Mouse (Mus musculus) heart, postnatal 0 days (tissue): ENCODE data around the gene Spats2l. TPM values are rescaled to one million over a fixed set of nuclear protein-coding genes. Genes with fewer than 3 reads are reported as not detected.
A peak's percentile ranks its signal among the peaks of the same experiment; 100 is the strongest.

ENCODE experiments used
- ATAC-seq: fragments of 200-750 bp; cut with Nextera tagmentation; 2 replicates; pipeline ENCODE4 v1.8.0; 2017; ENCODE audit warnings: low read depth, moderate number of reproducible peaks, moderate library complexity; ENCODE audit not compliant: insufficient read depth
- DNase-seq: peaks from one replicate; pipeline ENCODE4 v3.0.0-alpha.2; 2016; ENCODE audit warnings: low spot score
- H3K27ac ChIP-seq: fragments of 300-500 bp; sonication (generic); 2 replicates; pipeline ENCODE4 v1.5.1; 2014; ENCODE audit warnings: low read depth, mild to moderate bottlenecking
- H3K27me3 ChIP-seq: fragments of 300-500 bp; sonication (generic); 2 replicates; pipeline ENCODE4 v1.6.1; 2014; ENCODE audit warnings: low read length, mixed read lengths; ENCODE audit not compliant: control insufficient read depth, insufficient read depth
- H3K36me3 ChIP-seq: fragments of 300-500 bp; sonication (generic); replicated peaks from 2 replicates; pipeline ENCODE4 v1.6.1; 2014; ENCODE audit warnings: low read length, mixed read lengths; ENCODE audit not compliant: control insufficient read depth, insufficient read depth
- H3K4me1 ChIP-seq: fragments of 300-500 bp; sonication (generic); 2 replicates; pipeline ENCODE4 v1.6.1; 2014; ENCODE audit warnings: antibody characterized with exemption; ENCODE audit not compliant: control insufficient read depth, insufficient read depth
- H3K4me2 ChIP-seq: fragments of 300-500 bp; sonication (generic); 2 replicates; pipeline ENCODE4 v1.6.1; 2014; ENCODE audit warnings: low read depth, mild to moderate bottlenecking, low read length, moderate library complexity
- H3K4me3 ChIP-seq: fragments of 300-500 bp; sonication (generic); 2 replicates; pipeline ENCODE4 v1.5.1; 2014; ENCODE audit warnings: low read depth, low read length
- H3K9ac ChIP-seq: fragments of 300-500 bp; sonication (generic); replicated peaks from 2 replicates; pipeline ENCODE4 v1.6.1; 2014; ENCODE audit warnings: low read depth, low read length, mixed read lengths
- H3K9me3 ChIP-seq: fragments of 300-500 bp; sonication (generic); replicated peaks from 2 replicates; pipeline ENCODE4 v1.6.1; 2016; ENCODE audit warnings: low read length; ENCODE audit not compliant: control insufficient read depth
- CTCF ChIP-seq: IDR thresholded peaks from 2 replicates; pipeline ENCODE4 v1.5.1; 2016; ENCODE audit warnings: antibody characterized with exemption, control low read depth, low read depth
- EP300 ChIP-seq: IDR thresholded peaks from 2 replicates; pipeline ENCODE4 v1.6.1; 2016; ENCODE audit warnings: antibody characterized with exemption, low read depth
- WGBS: fragments of 180-500 bp; shearing (Covaris S2); extraction: QIAGEN DNeasy Blood & Tissue Kit; methylation state at CpG from one replicate; pipeline ENCODE4 v1.1.7; 2014; 5-methylcytosine and 5-hydroxymethylcytosine counted together
- polyA plus RNA-seq: library from polyadenylated mRNA; unstranded; fragments of >200 nt; fragmentation: Nextera tagmentation; extraction: Ambion mirVana; gene quantifications from 2 replicates; pipeline ENCODE4 v1.2.1, GENCODE M21; 2015
- total RNA-seq: library from RNA; depleted of rRNA; stranded (reverse); fragments of >200 nt; gene quantifications from 2 replicates; pipeline ENCODE4 v1.2.3, GENCODE M21; 2014; ENCODE audit warnings: low replicate concordance

The Spats2l gene
- total and polyA plus RNA-seq, 2 experiments from 2014 or later: 12.5 to 48.7 TPM

DNA sequence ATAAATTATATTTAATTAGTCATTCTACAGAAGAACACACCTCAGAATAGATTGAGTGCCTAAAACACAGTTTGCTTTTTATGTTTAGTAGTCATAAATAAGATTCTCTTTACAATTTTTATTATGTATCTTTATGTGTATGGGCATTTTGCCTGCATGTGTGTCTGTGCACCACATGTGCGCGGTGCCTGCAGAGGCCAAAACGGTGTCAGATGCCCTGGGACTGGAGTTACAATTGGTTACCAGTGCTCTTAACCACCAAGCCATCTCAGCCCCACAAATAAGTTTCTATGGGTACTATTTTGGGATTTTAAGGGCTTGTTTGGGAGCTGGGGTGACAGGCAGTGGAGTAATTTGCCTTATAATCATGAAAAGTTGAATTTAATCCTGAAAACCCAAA is 32.2 kb downstream of the Spats2l start:
- Histone ChIP-seq H3K4me1 (no peaks in the 10 kb centered on the region), H3K36me3 (peaks cover 13% of the 10 kb centered on the region; the same call in 1 of the 2 replicates), H3K9ac (no peak overlapping the region), H3K9me3 (no peaks in the 10 kb centered on the region; the same call in 1 of the 2 replicates), H3K27ac (no peak overlapping the region), H3K4me3 (no peak overlapping the region), H3K27me3 (no peaks in the 10 kb centered on the region), H3K4me2 (no peak overlapping the region)
- TF ChIP-seq CTCF (no peak), EP300 (no peak)
- ATAC-seq: no peak
- DNase-seq: no peak
- WGBS: 95% methylated on average over 3 of the region's 3 CpGs

DNA sequence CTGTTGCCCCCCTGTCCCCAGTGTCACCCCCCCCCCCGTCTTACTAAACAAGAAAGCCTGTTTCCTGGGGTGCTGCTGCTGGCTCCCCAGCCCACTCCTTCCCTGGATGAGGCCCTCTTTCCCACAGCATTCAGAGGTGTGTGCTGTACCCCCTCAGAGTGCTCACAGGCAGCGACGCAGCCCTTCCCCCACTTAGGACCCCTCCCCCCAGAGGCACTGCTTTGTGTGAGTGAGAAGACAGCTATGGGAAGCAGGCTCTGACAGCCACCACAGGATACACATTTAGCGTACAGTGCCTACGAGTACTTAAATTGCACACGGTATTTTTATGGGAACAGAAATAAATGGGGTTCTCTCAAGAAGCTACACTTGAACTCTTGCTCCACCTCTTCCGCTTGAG is 33.9 kb downstream of the Spats2l start:
- ATAC-seq (no peak), DNase-seq (no peak)
- H3K4me3 ChIP-seq: no peak overlapping the region
- no peaks in the 10 kb centered on the region for H3K4me1 ChIP-seq
- H3K9ac ChIP-seq: no peak overlapping the region
- no peaks in the 10 kb centered on the region for H3K27me3 ChIP-seq
- 0 out of 2 replicates have a peak, but pooled peaks cover 8% of the 10 kb centered on the region for H3K36me3 ChIP-seq
- no peak overlapping the region for H3K27ac ChIP-seq
- H3K4me2 ChIP-seq: no peak overlapping the region
- 43% methylated on average over 7 of the region's 7 CpGs for WGBS
- H3K9me3 ChIP-seq: no peaks in the 10 kb centered on the region; the same call in 1 of the 2 replicates
- no peak for TF ChIP-seq EP300
- TF ChIP-seq CTCF: no peak

DNA sequence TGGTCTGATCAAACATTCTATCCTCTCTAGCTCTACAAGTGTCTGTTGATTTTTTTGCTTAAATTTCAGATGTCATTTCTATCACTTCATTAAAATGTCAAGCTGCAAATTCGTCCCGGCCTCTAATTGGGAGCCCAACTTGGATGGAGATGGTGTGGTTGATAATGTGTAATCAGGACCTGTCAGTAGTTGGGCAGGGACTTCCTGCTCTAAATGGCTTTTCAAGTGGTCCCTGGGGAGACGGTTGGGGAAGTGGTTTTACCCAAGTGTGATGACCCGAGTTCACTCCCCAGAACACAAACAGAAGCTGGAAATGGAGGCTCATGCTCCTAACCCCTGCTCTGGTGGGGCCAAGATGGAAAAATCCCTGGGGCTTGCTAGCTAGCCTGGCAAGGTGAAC is 36.3 kb downstream of the Spats2l start:
- H3K27ac ChIP-seq: no peak overlapping the region
- no peak overlapping the region for H3K4me3 ChIP-seq
- H3K9ac ChIP-seq: no peak overlapping the region
- no peak for DNase-seq
- no peaks in the 10 kb centered on the region; the same call in 1 of the 2 replicates for H3K9me3 ChIP-seq
- H3K36me3 ChIP-seq: 0 out of 2 replicates have a peak, but pooled peaks cover 8% of the 10 kb centered on the region
- whole genome bisulfite sequencing: 46% methylated on average over 4 of the region's 4 CpGs
- TF ChIP-seq CTCF (no peak), EP300 (no peak)
- ATAC-seq: no peak
- H3K4me1 ChIP-seq: no peaks in the 10 kb centered on the region
- H3K27me3 ChIP-seq: no peaks in the 10 kb centered on the region
- H3K4me2 ChIP-seq: no peak overlapping the region

DNA sequence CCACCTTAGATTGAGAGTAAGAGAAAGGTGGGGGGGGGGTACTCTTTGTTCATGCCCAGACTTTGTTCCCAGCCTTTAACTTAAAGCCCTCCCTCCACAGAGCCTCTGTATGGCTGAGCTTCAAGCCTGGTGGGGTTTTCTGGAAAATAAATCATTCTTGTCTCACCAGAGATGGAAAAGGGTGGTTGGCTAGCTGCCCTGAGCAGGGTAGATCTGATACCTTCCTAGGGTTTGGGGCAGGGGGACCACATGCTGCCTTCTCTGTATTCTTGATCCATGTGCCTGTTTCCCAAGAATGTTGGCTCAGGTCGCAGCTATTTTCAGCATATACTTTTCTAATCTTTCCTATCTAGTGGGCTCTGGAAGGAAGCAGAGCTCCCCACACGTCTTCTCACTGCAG is 43.1 kb downstream of the Spats2l start:
- no peak overlapping the region for H3K27ac ChIP-seq
- no peak overlapping the region for H3K9ac ChIP-seq
- 8% methylated on average over 2 of the region's 2 CpGs for WGBS
- no peak overlapping the region for H3K4me3 ChIP-seq
- H3K4me1 ChIP-seq: no peaks in the 10 kb centered on the region
- H3K27me3 ChIP-seq: no peaks in the 10 kb centered on the region
- ATAC-seq (no peak), DNase-seq (no peak)
- H3K9me3 ChIP-seq: no peaks in the 10 kb centered on the region
- H3K36me3 ChIP-seq: no peaks in the 10 kb centered on the region
- TF ChIP-seq EP300 (no peak), CTCF (no peak)
- no peak overlapping the region for H3K4me2 ChIP-seq

DNA sequence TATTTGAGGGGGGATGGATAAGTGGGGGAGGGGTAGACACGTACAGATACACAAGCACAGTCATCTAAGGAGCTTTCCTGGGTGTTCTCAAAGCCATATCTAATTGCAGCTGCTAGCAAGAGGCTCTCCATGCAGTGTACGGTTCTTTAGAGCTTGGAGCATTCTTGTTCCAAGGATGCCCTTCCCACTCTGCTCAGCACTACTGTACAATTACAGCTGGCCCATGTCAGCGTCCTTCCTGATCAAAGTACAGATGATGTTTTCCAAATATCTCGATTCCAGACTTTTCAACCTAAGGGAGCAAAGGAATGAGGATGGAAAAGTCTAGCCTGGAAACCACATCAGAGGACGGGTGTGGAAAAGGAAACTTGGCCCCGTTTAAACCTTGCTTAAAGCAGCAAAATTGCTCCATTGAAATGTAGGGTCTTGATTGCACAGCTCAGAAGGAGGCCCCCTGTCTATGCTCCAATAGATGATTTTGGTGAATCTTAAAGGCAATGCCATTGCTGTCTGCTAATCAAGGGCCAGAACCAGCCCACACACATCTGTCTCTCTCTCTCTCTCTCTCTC is 46.6 kb downstream of the Spats2l start:
- H3K9ac ChIP-seq: no peak overlapping the region
- WGBS: 63% methylated on average over 6 of the region's 6 CpGs
- H3K27me3 ChIP-seq: no peaks in the 10 kb centered on the region
- no peak overlapping the region for H3K27ac ChIP-seq
- no peaks in the 10 kb centered on the region for H3K9me3 ChIP-seq
- H3K4me3 ChIP-seq: no peak overlapping the region
- ATAC-seq (peak; percentile 36; the same call in 1 of the 2 replicates), DNase-seq (no peak)
- 0 out of 2 replicates have a peak, but pooled peaks cover 2% of the 10 kb centered on the region for H3K4me1 ChIP-seq
- H3K36me3 ChIP-seq: no peaks in the 10 kb centered on the region
- TF ChIP-seq CTCF (no peak), EP300 (no peak)
- no peak overlapping the region for H3K4me2 ChIP-seq
